Mouse (Mus musculus) myocyte (in vitro differentiated cells): ENCODE data around the gene Mmp11.

Source experiments
- CEBPB ChIP-seq: IDR thresholded peaks from 2 replicates; pipeline ENCODE4 v1.6.1; 2011; ENCODE audit warnings: mild to moderate bottlenecking, moderate library complexity; ENCODE audit not compliant: poor library complexity, insufficient read depth, severe bottlenecking
- E2F4 ChIP-seq: IDR thresholded peaks from one replicate; pipeline ENCODE4 v1.6.1; 2011; ENCODE audit warnings: mild to moderate bottlenecking, control low read depth, moderate library complexity; ENCODE audit not compliant: insufficient read depth
- MAX ChIP-seq: IDR thresholded peaks from one replicate; pipeline ENCODE4 v1.6.1; 2011; ENCODE audit warnings: low read depth, mild to moderate bottlenecking, control low read depth
- MYOD1 ChIP-seq, 3 experiments: IDR thresholded peaks; one replicate each; pipeline ENCODE4 v1.6.1; 2011; ENCODE audit warnings: control low read depth in 2 of 3, low read depth in 2 of 3, mild to moderate bottlenecking in 2 of 3, moderate library complexity in 1 of 3; ENCODE audit not compliant: insufficient read length in 2 of 3, control insufficient read depth in 1 of 3
- MYOG ChIP-seq, 3 experiments: IDR thresholded peaks; one replicate each; pipeline ENCODE4 v1.6.1; 2011; ENCODE audit warnings: control low read depth in 2 of 3, low read depth in 2 of 3, mild to moderate bottlenecking in 2 of 3; ENCODE audit not compliant: insufficient read length in 2 of 3, control insufficient read depth in 1 of 3, insufficient read depth in 1 of 3
- POLR2A ChIP-seq: IDR thresholded peaks from one replicate; pipeline ENCODE4 v1.6.1; 2011; ENCODE audit warnings: low read depth, mild to moderate bottlenecking, control low read depth, moderate library complexity; ENCODE audit not compliant: insufficient read length
- POLR2AphosphoS2 ChIP-seq: IDR thresholded peaks from one replicate; pipeline ENCODE4 v1.6.1; 2011; ENCODE audit warnings: low read depth, control low read depth; ENCODE audit not compliant: insufficient read length
- REST ChIP-seq: IDR thresholded peaks from one replicate; pipeline ENCODE4 v1.6.1; 2011; ENCODE audit warnings: mild to moderate bottlenecking, control low read depth, moderate library complexity; ENCODE audit not compliant: insufficient read depth, insufficient read length
- TCF12 ChIP-seq: IDR thresholded peaks from one replicate; pipeline ENCODE4 v1.6.1; 2011; ENCODE audit warnings: mild to moderate bottlenecking, control low read depth; ENCODE audit not compliant: poor library complexity, insufficient read depth, severe bottlenecking
- TCF3 ChIP-seq: IDR thresholded peaks from one replicate; pipeline ENCODE4 v1.6.1; 2011; ENCODE audit warnings: low read depth, control low read depth; ENCODE audit not compliant: insufficient read length
- USF1 ChIP-seq: IDR thresholded peaks from one replicate; pipeline ENCODE4 v1.6.1; 2011; ENCODE audit warnings: low read depth, mild to moderate bottlenecking, control low read depth, moderate library complexity

DNA sequence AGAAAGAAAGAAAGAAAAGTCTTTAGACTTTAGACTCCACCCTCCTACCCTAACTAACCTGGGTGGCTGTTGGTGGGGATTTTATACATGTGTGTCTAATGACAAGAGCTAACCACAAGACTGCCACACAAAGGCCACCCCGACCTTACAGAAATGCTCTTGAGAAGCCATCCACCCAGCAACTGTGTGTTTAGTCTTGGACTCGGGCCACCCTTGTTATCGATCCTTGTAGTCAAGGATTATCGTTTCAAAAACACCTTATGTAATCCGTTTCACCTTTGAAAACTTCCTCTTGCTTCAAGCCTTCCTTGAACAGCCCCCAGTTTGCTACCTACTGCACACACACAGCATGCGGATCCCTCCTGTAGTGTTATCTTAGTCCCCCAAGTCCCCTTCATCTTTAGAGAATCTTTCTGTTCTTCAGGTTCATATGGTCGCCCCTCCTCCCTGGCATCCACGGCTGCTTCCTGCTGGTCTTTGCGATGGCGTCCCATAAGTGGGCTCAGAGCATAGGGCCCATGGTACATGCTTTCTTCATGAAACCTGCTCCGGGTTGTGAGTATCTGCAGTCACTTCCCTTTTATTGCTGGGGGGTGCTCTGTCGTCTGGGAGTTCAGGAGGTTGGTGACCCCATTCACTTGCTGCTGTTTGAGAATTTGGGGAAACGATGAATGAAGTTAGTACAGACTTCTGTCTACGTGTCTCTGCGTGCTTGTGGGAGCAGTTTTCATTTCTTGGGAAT is 6.6 kb upstream of the Mmp11 start, which contains the start of gene Vpreb3:
- TF ChIP-seq MAX: no peak
- no peak for TF ChIP-seq CEBPB
- no peak for TF ChIP-seq REST
- TF ChIP-seq USF1: no peak
- TF ChIP-seq POLR2A: no peak
- no peak for TF ChIP-seq TCF12
- TF ChIP-seq E2F4: no peak
- no peak for TF ChIP-seq MYOG (IDR thresholded peaks at IDR 0.05; ENCODE audit: control insufficient read depth in 1 of 3, insufficient read depth in 1 of 3, insufficient read length in 2 of 3, low read depth in 2 of 3)
- no peak for TF ChIP-seq POLR2AphosphoS2
- TF ChIP-seq TCF3: no peak
- no peak for TF ChIP-seq MYOD1 (IDR thresholded peaks at IDR 0.05; ENCODE audit: control insufficient read depth in 1 of 3, insufficient read length in 2 of 3, low read depth in 2 of 3)
